Mouse (Mus musculus) heart, embryonic 14.5 days (tissue): ENCODE data around the gene Dusp27. TPM values are rescaled to one million over a fixed set of nuclear protein-coding genes. Genes with fewer than 3 reads are reported as not detected.

Experiments used
- ATAC-seq: fragments of 200-750 bp; cut with Nextera tagmentation; 2 replicates; pipeline ENCODE4 v1.8.0; 2017; ENCODE audit warnings: low read depth, moderate TSS enrichment; ENCODE audit not compliant: insufficient number of reproducible peaks, insufficient read depth, low FRiP score
- H3K27ac ChIP-seq, 2 experiments: fragments of 200-500 bp in 1 of 2; fragments of 300-500 bp in 1 of 2; sonication (generic) in 1 of 2; replicated peaks in 1 of 2; 2 replicates each; pipeline ENCODE4 v1.5.1; 2012 to 2014; ENCODE audit warnings: low read depth in 2 of 2, low read length in 2 of 2, control low read depth in 1 of 2, mild to moderate bottlenecking in 1 of 2, mixed read lengths in 1 of 2; ENCODE audit not compliant: control insufficient read depth in 1 of 2, insufficient read depth in 1 of 2
- H3K27me3 ChIP-seq: fragments of 300-500 bp; sonication (generic); 2 replicates; pipeline ENCODE4 v1.6.1; 2014; ENCODE audit warnings: mild to moderate bottlenecking, low read length, control low read depth; ENCODE audit not compliant: control insufficient read depth, insufficient read depth
- H3K36me3 ChIP-seq: fragments of 300-500 bp; sonication (generic); 2 replicates; pipeline ENCODE4 v1.6.1; 2014; ENCODE audit warnings: mild to moderate bottlenecking, control low read depth, low read length, mixed read lengths; ENCODE audit not compliant: control insufficient read depth, insufficient read depth
- H3K4me1 ChIP-seq, 2 experiments: fragments of 200-500 bp in 1 of 2; fragments of 300-500 bp in 1 of 2; sonication (generic) in 1 of 2; 2 replicates each; pipeline ENCODE4 v1.6.1; 2012 to 2014; ENCODE audit warnings: low read length in 2 of 2, control low read depth in 1 of 2, mixed read lengths in 1 of 2; ENCODE audit not compliant: control insufficient read depth in 2 of 2, insufficient read depth in 2 of 2
- H3K4me2 ChIP-seq: fragments of 300-500 bp; sonication (generic); 2 replicates; pipeline ENCODE4 v1.6.1; 2014; ENCODE audit warnings: mild to moderate bottlenecking, low read length
- H3K4me3 ChIP-seq, 2 experiments: fragments of 200-500 bp in 1 of 2; fragments of 300-500 bp in 1 of 2; sonication (generic) in 1 of 2; 2 replicates each; pipeline ENCODE4 v1.5.1; 2012 to 2014; ENCODE audit warnings: low read length in 2 of 2, mild to moderate bottlenecking in 2 of 2, control low read depth in 1 of 2, low read depth in 1 of 2, moderate library complexity in 1 of 2; ENCODE audit not compliant: control insufficient read depth in 1 of 2, insufficient read depth in 1 of 2
- H3K9ac ChIP-seq: fragments of 300-500 bp; sonication (generic); 2 replicates; pipeline ENCODE4 v1.6.1; 2014; ENCODE audit warnings: mild to moderate bottlenecking, low read length
- H3K9me3 ChIP-seq: fragments of 300-500 bp; sonication (generic); 2 replicates; pipeline ENCODE4 v1.6.1; 2016; ENCODE audit warnings: low read length, control low read depth; ENCODE audit not compliant: control insufficient read depth
- WGBS: fragments of 180-500 bp; shearing (Covaris S2); extraction: QIAGEN DNeasy Blood & Tissue Kit; methylation state at CpG from one replicate; pipeline ENCODE4 v1.1.7; 2014; 5-methylcytosine and 5-hydroxymethylcytosine counted together
- polyA plus RNA-seq: library from polyadenylated mRNA; unstranded; fragments of >200 nt; fragmentation: Nextera tagmentation; extraction: Ambion mirVana; gene quantifications from 2 replicates; pipeline ENCODE4 v1.2.1, GENCODE M21; 2014

Dusp27 gene
- polyA plus RNA-seq, 1 experiment from 2014 or later: 41.1 TPM

DNA sequence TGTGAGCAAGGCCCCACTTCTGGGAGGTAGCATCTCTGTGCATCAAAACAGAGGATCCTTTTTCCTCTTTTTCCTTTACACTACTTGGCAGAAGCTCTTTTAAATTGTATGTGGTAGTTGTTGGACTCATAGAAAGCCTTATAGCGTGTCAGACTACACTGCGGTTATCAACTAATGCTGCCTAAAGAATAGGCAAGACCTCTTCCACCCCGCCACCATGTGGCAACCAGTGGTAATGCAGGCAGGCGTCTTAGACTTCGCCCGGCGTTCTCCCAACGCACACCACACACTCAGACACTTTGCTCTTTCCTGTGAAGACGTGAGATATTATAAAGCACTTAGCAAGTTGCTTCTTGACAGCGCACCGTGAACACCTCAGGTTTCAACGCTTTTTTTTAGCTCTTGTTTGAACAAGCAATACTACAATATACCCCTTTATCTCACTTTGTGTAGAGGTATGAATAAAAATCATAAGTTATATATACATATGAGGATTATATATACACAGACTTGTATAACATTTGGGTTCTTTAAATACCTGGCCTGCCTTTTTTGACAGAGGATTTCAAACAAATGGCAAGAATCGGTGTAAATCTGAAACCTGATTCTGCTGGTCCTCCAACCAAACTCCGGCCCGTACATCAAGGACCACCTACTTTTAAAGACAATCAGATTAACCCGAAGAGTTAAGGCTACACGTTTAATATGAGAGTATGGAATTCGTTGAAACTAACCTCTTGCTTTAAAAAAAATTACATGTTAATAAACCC is 25.8 kb upstream of the Dusp27 start:
- Histone ChIP-seq H3K9me3 (no peaks in the 10 kb centered on the region), H3K4me1 (no peaks in the 10 kb centered on the region; a peak in 1 of 4 replicates), H3K4me3 (no peak overlapping the region), H3K27ac (no peak overlapping the region), H3K4me2 (no peak overlapping the region), H3K9ac (no peak overlapping the region), H3K27me3 (peaks cover 30% of the 10 kb centered on the region), H3K36me3 (no peaks in the 10 kb centered on the region)
- ATAC-seq: no peak
- 13% methylated on average over 18 of the region's 18 CpGs for WGBS

GRCm38 (mm10) chr1:166152034-166152433 is 24.3 kb upstream of the Dusp27 start:
- H3K4me2 ChIP-seq: no peak overlapping the region
- WGBS: 77% methylated on average over 10 of the region's 10 CpGs

GRCm38 (mm10) chr1:166151341-166151740 is 23.6 kb upstream of the Dusp27 start:
- Histone ChIP-seq H3K27ac (no peak overlapping the region), H3K27me3 (peaks cover 21% of the 10 kb centered on the region), H3K4me3 (no peak overlapping the region), H3K36me3 (no peaks in the 10 kb centered on the region), H3K9me3 (no peaks in the 10 kb centered on the region), H3K4me2 (no peak overlapping the region), H3K9ac (no peak overlapping the region), H3K4me1 (no peaks in the 10 kb centered on the region; a peak in 1 of 4 replicates)
- no peak for ATAC-seq
- WGBS: 58% methylated on average over 11 of the region's 11 CpGs

More at GRCm38 (mm10) chr1:166152034-166152433, 24.3 kb upstream of the Dusp27 start:
- Histone ChIP-seq H3K4me1 (no peaks in the 10 kb centered on the region; a peak in 1 of 4 replicates), H3K9me3 (no peaks in the 10 kb centered on the region), H3K9ac (no peak overlapping the region), H3K27ac (no peak overlapping the region), H3K36me3 (no peaks in the 10 kb centered on the region), H3K27me3 (peaks cover 27% of the 10 kb centered on the region), H3K4me3 (no peak overlapping the region)
- no peak for ATAC-seq

GRCm38 (mm10) chr1:166150035-166150434 is 22.3 kb upstream of the Dusp27 start:
- ATAC-seq: no peak
- no peak overlapping the region for H3K4me3 ChIP-seq
- WGBS: 73% methylated on average over 7 of the region's 7 CpGs
- H3K27ac ChIP-seq: no peak overlapping the region
- H3K4me2 ChIP-seq: no peak overlapping the region
- no peak overlapping the region for H3K9ac ChIP-seq
- peaks cover 8% of the 10 kb centered on the region for H3K27me3 ChIP-seq
- H3K9me3 ChIP-seq: no peaks in the 10 kb centered on the region
- H3K4me1 ChIP-seq: no peaks in the 10 kb centered on the region; a peak in 1 of 4 replicates
- no peaks in the 10 kb centered on the region for H3K36me3 ChIP-seq

- H3K27me3 ChIP-seq: peaks cover 2% of the 10 kb centered on the region
- no peaks in the 10 kb centered on the region for H3K9me3 ChIP-seq
- H3K4me3 ChIP-seq: no peak overlapping the region
- H3K9ac ChIP-seq: no peak overlapping the region
- no peaks in the 10 kb centered on the region for H3K36me3 ChIP-seq
- no peaks in the 10 kb centered on the region; a peak in 1 of 4 replicates for H3K4me1 ChIP-seq
- H3K27ac ChIP-seq: no peak overlapping the region
- no peak overlapping the region for H3K4me2 ChIP-seq
- WGBS: 83% methylated on average over 4 of the region's 4 CpGs
- ATAC-seq: no peak
These were observed 21.7 kb upstream of the Dusp27 start for GRCm38 (mm10) chr1:166149441-166149840.

GRCm38 (mm10) chr1:166147657-166148056 is 19.9 kb upstream of the Dusp27 start:
- WGBS: 47% methylated on average over 3 of the region's 3 CpGs

DNA sequence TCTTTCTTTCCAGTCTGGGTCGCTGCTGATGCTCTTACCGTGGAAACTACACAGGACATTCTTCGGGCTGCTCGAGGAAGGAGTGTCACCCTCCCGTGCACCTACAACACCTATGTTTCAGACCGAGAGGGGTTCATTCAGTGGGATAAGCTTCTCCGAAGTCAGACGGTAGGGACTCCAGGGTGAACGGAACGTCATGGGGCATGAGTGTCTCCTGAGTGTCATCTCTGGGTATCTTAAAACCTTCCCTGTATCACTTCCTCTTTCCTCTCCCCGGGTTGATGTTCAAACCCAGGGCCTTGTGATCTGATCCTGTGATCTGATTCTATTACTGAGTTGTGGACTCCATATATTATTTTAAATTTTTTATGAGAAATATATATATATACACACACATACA is 18.9 kb upstream of the Dusp27 start:
- H3K9ac ChIP-seq: no peak overlapping the region
- WGBS: 72% methylated on average over 11 of the region's 11 CpGs
- H3K36me3 ChIP-seq: no peaks in the 10 kb centered on the region
- H3K27ac ChIP-seq: no peak overlapping the region
- H3K27me3 ChIP-seq: no peaks in the 10 kb centered on the region
- H3K9me3 ChIP-seq: no peaks in the 10 kb centered on the region
- ATAC-seq: no peak
- no peak overlapping the region for H3K4me2 ChIP-seq
- H3K4me3 ChIP-seq: no peak overlapping the region
- no peaks in the 10 kb centered on the region for H3K4me1 ChIP-seq

More at GRCm38 (mm10) chr1:166147657-166148056, 19.9 kb upstream of the Dusp27 start:
- Histone ChIP-seq H3K9me3 (no peaks in the 10 kb centered on the region), H3K27ac (no peak overlapping the region), H3K36me3 (no peaks in the 10 kb centered on the region), H3K4me2 (no peak overlapping the region), H3K4me1 (no peaks in the 10 kb centered on the region; a peak in 1 of 4 replicates), H3K9ac (no peak overlapping the region), H3K4me3 (no peak overlapping the region), H3K27me3 (no peaks in the 10 kb centered on the region)
- no peak for ATAC-seq

DNA sequence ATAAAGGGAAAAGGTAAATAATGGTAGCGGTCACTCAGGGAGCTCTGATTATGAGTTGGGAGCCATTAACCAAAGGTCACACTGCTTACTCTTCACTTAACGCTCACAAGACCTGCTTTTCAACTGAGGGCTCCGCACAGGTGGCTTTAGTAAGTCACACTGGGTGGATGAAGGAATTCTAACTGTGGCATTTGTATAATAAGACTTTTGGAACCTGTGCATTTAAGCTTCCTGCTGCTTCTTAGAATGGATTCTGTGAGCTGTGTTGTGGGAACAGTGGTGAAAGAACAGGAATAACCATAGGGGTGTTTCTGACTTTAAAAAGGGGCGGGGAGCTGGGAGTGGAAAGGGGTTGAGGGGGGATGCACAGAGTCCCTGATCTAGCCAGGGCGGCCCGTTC is 14.6 kb upstream of the Dusp27 start:
- no peak overlapping the region for H3K9ac ChIP-seq
- ATAC-seq: no peak
- H3K27ac ChIP-seq: no peak overlapping the region
- H3K4me1 ChIP-seq: peaks cover 10 to 12% of the 10 kb centered on the region in 2 experiments
- no peaks in the 10 kb centered on the region for H3K27me3 ChIP-seq
- H3K36me3 ChIP-seq: no peaks in the 10 kb centered on the region
- no peaks in the 10 kb centered on the region for H3K9me3 ChIP-seq
- H3K4me3 ChIP-seq: no peak overlapping the region
- WGBS: 78% methylated on average over 6 of the region's 6 CpGs
- no peak overlapping the region for H3K4me2 ChIP-seq
